Mouse (Mus musculus): ENCODE results near the gene Raly.

DNA sequence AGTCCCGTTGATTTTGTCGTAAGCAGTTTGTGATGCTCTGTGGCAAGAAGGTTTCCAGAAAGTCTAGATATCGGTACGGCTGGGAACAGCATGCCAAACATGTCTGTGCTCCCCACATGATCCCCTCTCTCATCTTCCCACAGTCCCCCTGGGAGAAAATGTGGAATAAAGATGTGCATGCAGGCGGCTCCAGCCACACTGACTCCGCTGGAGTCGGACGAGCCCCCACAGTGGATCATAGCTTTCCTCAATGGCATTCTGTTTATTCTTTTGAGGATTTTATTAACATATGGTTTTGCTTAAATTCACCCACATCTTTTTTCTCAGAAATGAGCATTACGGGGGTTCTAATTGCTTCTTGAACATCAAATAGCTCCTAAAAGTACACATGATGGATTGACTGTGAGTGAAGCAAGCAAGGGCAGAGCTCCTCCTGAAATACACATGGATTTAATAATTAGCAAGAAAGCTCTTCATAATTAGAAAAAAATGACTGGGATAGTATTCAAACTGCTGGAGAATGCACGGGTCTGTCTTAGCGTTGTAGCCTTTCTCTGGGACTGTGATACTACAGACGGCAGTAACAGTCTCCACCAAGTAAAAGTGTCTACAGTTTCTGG lies 125.1 kb downstream of the Raly start:
- TF ChIP-seq POLR2A (IDR thresholded peaks at IDR 0.05; ENCODE audit: low read depth, low read length) = no peak
- TF ChIP-seq CTCF (IDR thresholded peaks at IDR 0.05; ENCODE audit: extremely low read depth, insufficient read length, insufficient replicate concordance, low read depth, low read length) = no peak
